Mouse (Mus musculus) heart, embryonic 15.5 days (tissue): ENCODE data around the gene Dlg2. TPM values are rescaled to one million over a fixed set of nuclear protein-coding genes. Genes with fewer than 3 reads are reported as not detected.
A peak's percentile ranks its signal among the peaks of the same experiment; 100 is the strongest.

Source experiments
- ATAC-seq: fragments of 200-750 bp; cut with Nextera tagmentation; replicated peaks from 2 replicates; pipeline ENCODE4 v1.8.0; 2017; ENCODE audit warnings: low read depth, moderate TSS enrichment; ENCODE audit not compliant: insufficient number of reproducible peaks, insufficient read depth, low FRiP score
- H3K27ac ChIP-seq: fragments of 300-500 bp; sonication (generic); 2 replicates; pipeline ENCODE4 v1.5.1; 2015; ENCODE audit warnings: mild to moderate bottlenecking, inconsistent platforms
- H3K27me3 ChIP-seq: fragments of 300-500 bp; sonication (generic); 2 replicates; pipeline ENCODE4 v1.6.1; 2015; ENCODE audit warnings: inconsistent platforms
- H3K36me3 ChIP-seq: fragments of 300-500 bp; sonication (generic); 2 replicates; pipeline ENCODE4 v1.6.1; 2015; ENCODE audit warnings: mild to moderate bottlenecking, inconsistent platforms
- H3K4me1 ChIP-seq: fragments of 300-500 bp; sonication (generic); replicated peaks from 2 replicates; pipeline ENCODE4 v1.6.1; 2015; ENCODE audit warnings: inconsistent platforms
- H3K4me2 ChIP-seq: fragments of 300-500 bp; sonication (generic); 2 replicates; pipeline ENCODE4 v1.6.1; 2015; ENCODE audit warnings: inconsistent platforms, mild to moderate bottlenecking, moderate library complexity
- H3K4me3 ChIP-seq: fragments of 300-500 bp; sonication (generic); 2 replicates; pipeline ENCODE4 v1.5.1; 2015; ENCODE audit warnings: mild to moderate bottlenecking, inconsistent platforms
- H3K9ac ChIP-seq: fragments of 300-500 bp; sonication (generic); 2 replicates; pipeline ENCODE4 v1.6.1; 2015; ENCODE audit warnings: mild to moderate bottlenecking, inconsistent platforms
- H3K9me3 ChIP-seq: fragments of 300-500 bp; sonication (generic); replicated peaks from 2 replicates; pipeline ENCODE4 v1.6.1; 2016; ENCODE audit warnings: inconsistent platforms
- WGBS: fragments of 180-500 bp; shearing (Covaris S2); methylation state at CpG from one replicate; pipeline ENCODE4 v1.1.7; 2015; ENCODE audit warnings: mixed read lengths; 5-methylcytosine and 5-hydroxymethylcytosine counted together
- polyA plus RNA-seq: library from polyadenylated mRNA; unstranded; fragments of >200 nt; fragmentation: Nextera tagmentation; extraction: Ambion mirVana; gene quantifications from 2 replicates; pipeline ENCODE4 v1.2.1, GENCODE M21; 2015

Dlg2 gene
- polyA plus RNA-seq, 1 experiment from 2014 or later = 6.3 TPM

GRCm38 (mm10) chr7:92392052-92392640 lies 1915.7 kb downstream of the Dlg2 start:
- 71% methylated on average over 6 of the region's 6 CpGs for WGBS

GRCm38 (mm10) chr7:92396783-92397182 lies 1920.3 kb downstream of the Dlg2 start:
- no peaks in the 10 kb centered on the region for H3K36me3 ChIP-seq
- ATAC-seq = no peak
- H3K27me3 ChIP-seq = no peaks in the 10 kb centered on the region
- H3K4me3 ChIP-seq = no peak overlapping the region
- no peak overlapping the region for H3K9ac ChIP-seq
- H3K27ac ChIP-seq = no peak overlapping the region
- WGBS = 83% methylated on average over 1 of the region's 1 CpGs
- H3K9me3 ChIP-seq = no peaks in the 10 kb centered on the region
- H3K4me2 ChIP-seq = no peak overlapping the region
- H3K4me1 ChIP-seq = no peaks in the 10 kb centered on the region

More at GRCm38 (mm10) chr7:92392052-92392640, 1915.7 kb downstream of the Dlg2 start:
- Histone ChIP-seq H3K9ac (no peak overlapping the region), H3K4me3 (no peak overlapping the region), H3K4me1 (no peaks in the 10 kb centered on the region), H3K4me2 (no peak overlapping the region), H3K9me3 (no peaks in the 10 kb centered on the region), H3K36me3 (no peaks in the 10 kb centered on the region), H3K27ac (no peak overlapping the region), H3K27me3 (no peaks in the 10 kb centered on the region)
- no peak for ATAC-seq

GRCm38 (mm10) chr7:92398841-92399240 lies 1922.4 kb downstream of the Dlg2 start:
- no peak overlapping the region for H3K9ac ChIP-seq
- H3K4me3 ChIP-seq = no peak overlapping the region
- 0 out of 2 replicates have a peak, but pooled peaks have one; percentile 31 for ATAC-seq
- WGBS = 88% methylated on average over 1 of the region's 1 CpGs
- no peak overlapping the region for H3K27ac ChIP-seq
- no peaks in the 10 kb centered on the region for H3K27me3 ChIP-seq
- no peaks in the 10 kb centered on the region for H3K4me1 ChIP-seq
- no peaks in the 10 kb centered on the region for H3K36me3 ChIP-seq
- H3K9me3 ChIP-seq = no peaks in the 10 kb centered on the region
- H3K4me2 ChIP-seq = no peak overlapping the region

DNA sequence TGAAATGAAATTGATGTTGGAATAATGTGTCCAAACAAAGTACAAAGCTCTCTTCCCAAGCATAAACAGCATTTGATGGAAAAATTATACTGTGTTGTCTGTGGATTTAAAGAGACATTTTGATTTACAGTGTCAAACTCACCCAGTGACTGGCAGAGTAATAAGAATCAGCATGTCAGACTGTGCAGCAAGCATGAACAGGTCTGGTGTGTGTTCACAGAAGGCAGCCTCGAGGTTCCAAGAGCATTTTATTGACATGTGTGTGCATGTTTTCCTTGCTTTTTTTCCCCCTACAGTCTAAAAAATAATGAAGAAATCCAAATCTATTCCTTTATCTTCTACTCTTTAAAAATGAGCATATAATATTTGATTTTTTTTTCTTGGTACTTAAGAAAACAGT lies 1924.1 kb downstream of the Dlg2 start:
- no peak overlapping the region for H3K4me2 ChIP-seq
- no peak overlapping the region for H3K27ac ChIP-seq
- no peaks in the 10 kb centered on the region for H3K36me3 ChIP-seq
- H3K4me3 ChIP-seq = no peak overlapping the region
- WGBS = 57% methylated on average over 1 of the region's 1 CpGs
- no peaks in the 10 kb centered on the region for H3K27me3 ChIP-seq
- H3K4me1 ChIP-seq = no peaks in the 10 kb centered on the region
- H3K9me3 ChIP-seq = no peaks in the 10 kb centered on the region
- no peak overlapping the region for H3K9ac ChIP-seq
- no peak for ATAC-seq

DNA sequence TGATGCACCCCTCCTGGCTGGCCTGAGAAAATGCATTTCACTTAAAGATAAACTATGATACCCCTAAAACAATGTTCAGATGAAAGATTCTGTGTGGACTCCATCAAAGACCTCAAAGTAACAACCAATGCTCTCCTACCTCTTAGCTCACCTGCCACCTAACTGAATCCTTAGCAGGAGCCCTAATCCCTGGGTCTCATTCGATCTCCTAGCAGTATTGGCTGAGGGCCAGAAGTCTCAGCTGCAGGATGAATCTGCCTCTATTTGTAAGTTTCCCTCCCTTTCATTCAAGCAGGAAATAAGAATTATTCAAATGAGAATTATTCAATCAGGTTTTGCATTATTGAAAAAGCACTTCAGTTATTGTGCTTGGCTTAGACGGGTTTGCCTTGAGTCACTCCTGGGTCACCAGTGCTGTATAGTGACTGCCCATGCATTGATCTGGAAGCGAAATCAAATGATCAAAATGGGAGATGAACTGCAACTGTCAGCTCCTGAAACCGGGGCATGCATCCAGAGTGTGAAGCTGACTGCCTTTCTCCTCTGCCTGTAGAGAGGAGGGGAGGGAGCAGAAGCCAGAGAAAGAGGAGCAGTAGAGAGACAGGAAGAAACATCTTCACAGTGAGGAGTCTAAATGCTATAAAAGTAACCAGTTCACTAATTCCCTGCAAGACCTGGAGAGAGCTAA lies 1924.7 kb downstream of the Dlg2 start:
- Histone ChIP-seq H3K4me3 (no peak overlapping the region), H3K27ac (no peak overlapping the region), H3K4me1 (no peaks in the 10 kb centered on the region), H3K9ac (no peak overlapping the region), H3K9me3 (no peaks in the 10 kb centered on the region), H3K36me3 (no peaks in the 10 kb centered on the region), H3K27me3 (no peaks in the 10 kb centered on the region), H3K4me2 (no peak overlapping the region)
- WGBS = 57% methylated on average over 4 of the region's 4 CpGs
- ATAC-seq = no peak

GRCm38 (mm10) chr7:92408479-92408878 lies 1932.0 kb downstream of the Dlg2 start:
- Histone ChIP-seq H3K27me3 (no peaks in the 10 kb centered on the region), H3K4me3 (no peak overlapping the region), H3K4me2 (no peak overlapping the region), H3K9me3 (no peaks in the 10 kb centered on the region), H3K4me1 (no peaks in the 10 kb centered on the region), H3K9ac (no peak overlapping the region), H3K27ac (no peak overlapping the region), H3K36me3 (no peaks in the 10 kb centered on the region)
- WGBS = 61% methylated on average over 5 of the region's 5 CpGs
- ATAC-seq = no peak

DNA sequence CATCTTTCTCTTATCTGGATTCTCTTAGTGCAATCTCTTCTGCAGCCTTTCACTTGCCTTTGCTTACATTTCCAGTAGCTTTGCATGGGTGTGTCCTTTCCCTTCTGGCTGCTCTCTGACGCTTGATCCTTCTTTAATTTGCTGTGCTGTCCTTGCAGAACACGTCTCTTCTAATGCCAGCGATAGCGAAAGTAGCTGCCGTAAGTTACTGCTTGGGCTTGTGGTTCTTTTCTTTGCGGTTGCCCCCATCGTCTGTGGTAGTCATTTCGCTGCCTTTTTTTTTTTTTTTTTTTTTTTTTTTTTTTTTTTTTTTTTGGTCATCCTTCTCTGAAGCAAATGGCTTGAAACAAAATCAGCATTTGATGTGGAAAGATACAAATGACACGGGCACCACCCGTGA lies 1944.0 kb downstream of the Dlg2 start:
- Histone ChIP-seq H3K27me3 (no peaks in the 10 kb centered on the region), H3K9ac (no peak overlapping the region), H3K4me2 (no peak overlapping the region), H3K36me3 (no peaks in the 10 kb centered on the region), H3K4me3 (no peak overlapping the region), H3K9me3 (no peaks in the 10 kb centered on the region), H3K27ac (no peak overlapping the region), H3K4me1 (no peaks in the 10 kb centered on the region)
- ATAC-seq = no peak
- WGBS = 68% methylated on average over 10 of the region's 10 CpGs

- no peak overlapping the region for H3K4me3 ChIP-seq
- H3K9me3 ChIP-seq = no peaks in the 10 kb centered on the region
- H3K4me1 ChIP-seq = no peaks in the 10 kb centered on the region
- H3K4me2 ChIP-seq = no peak overlapping the region
- no peak overlapping the region for H3K9ac ChIP-seq
- 86% methylated on average over 3 of the region's 3 CpGs for WGBS
- H3K36me3 ChIP-seq = no peaks in the 10 kb centered on the region
- no peaks in the 10 kb centered on the region for H3K27me3 ChIP-seq
- no peak overlapping the region for H3K27ac ChIP-seq
- no peak for ATAC-seq
Observed at GRCm38 (mm10) chr7:92423017-92423416, 1946.5 kb downstream of the Dlg2 start.

- H3K9me3 ChIP-seq = no peaks in the 10 kb centered on the region
- 77% methylated on average over 3 of the region's 3 CpGs for WGBS
- H3K4me2 ChIP-seq = no peak overlapping the region
- no peak overlapping the region for H3K4me3 ChIP-seq
- no peaks in the 10 kb centered on the region for H3K36me3 ChIP-seq
- H3K27ac ChIP-seq = no peak overlapping the region
- ATAC-seq = no peak
- no peak overlapping the region for H3K9ac ChIP-seq
- H3K4me1 ChIP-seq = peaks cover 4% of the 10 kb centered on the region; the same call in 1 of the 2 replicates
- H3K27me3 ChIP-seq = no peaks in the 10 kb centered on the region
Observed at GRCm38 (mm10) chr7:92424703-92425102, 1948.2 kb downstream of the Dlg2 start.

GRCm38 (mm10) chr7:92427280-92427679 lies 1950.8 kb downstream of the Dlg2 start:
- H3K9me3 ChIP-seq = no peaks in the 10 kb centered on the region
- no peak overlapping the region for H3K9ac ChIP-seq
- H3K27ac ChIP-seq = no peak overlapping the region
- WGBS = 66% methylated on average over 4 of the region's 4 CpGs
- H3K4me1 ChIP-seq = peaks cover 4% of the 10 kb centered on the region; the same call in 1 of the 2 replicates
- no peaks in the 10 kb centered on the region for H3K36me3 ChIP-seq
- ATAC-seq = no peak
- H3K4me2 ChIP-seq = no peak overlapping the region
- H3K4me3 ChIP-seq = no peak overlapping the region
- no peaks in the 10 kb centered on the region for H3K27me3 ChIP-seq

DNA sequence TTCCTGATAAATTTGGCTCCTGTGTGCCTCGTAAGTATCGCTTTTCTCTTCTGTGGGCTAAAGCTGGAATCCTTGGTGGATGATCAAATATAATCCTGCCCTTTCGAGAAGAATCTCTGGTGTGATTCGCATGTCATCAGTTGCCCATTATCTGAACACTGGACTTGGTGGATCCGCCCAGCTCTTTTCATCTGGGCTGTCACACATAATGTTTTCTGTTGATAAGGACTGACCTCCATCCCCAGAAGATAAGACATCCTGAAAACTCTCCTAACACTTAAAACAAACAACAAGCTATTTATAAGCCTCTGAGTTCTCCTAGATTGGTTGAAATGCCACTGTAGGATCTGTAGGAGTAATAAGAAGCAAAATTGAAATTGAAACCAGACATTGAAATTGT lies 1952.2 kb downstream of the Dlg2 start:
- Histone ChIP-seq H3K9ac (no peak overlapping the region), H3K9me3 (no peaks in the 10 kb centered on the region), H3K4me2 (no peak overlapping the region), H3K4me1 (peaks cover 4% of the 10 kb centered on the region; the same call in 1 of the 2 replicates), H3K27me3 (no peaks in the 10 kb centered on the region), H3K36me3 (no peaks in the 10 kb centered on the region), H3K4me3 (no peak overlapping the region), H3K27ac (no peak overlapping the region)
- WGBS = 24% methylated on average over 5 of the region's 5 CpGs
- no peak for ATAC-seq

- H3K27me3 ChIP-seq = no peaks in the 10 kb centered on the region
- H3K4me2 ChIP-seq = no peak overlapping the region
- H3K4me1 ChIP-seq = peaks cover 4% of the 10 kb centered on the region; the same call in 1 of the 2 replicates
- H3K27ac ChIP-seq = no peak overlapping the region
- H3K36me3 ChIP-seq = no peaks in the 10 kb centered on the region
- H3K9ac ChIP-seq = no peak overlapping the region
- WGBS = 48% methylated on average over 2 of the region's 2 CpGs
- no peak for ATAC-seq
- no peaks in the 10 kb centered on the region for H3K9me3 ChIP-seq
- H3K4me3 ChIP-seq = no peak overlapping the region
Observed at GRCm38 (mm10) chr7:92430254-92430653, 1953.8 kb downstream of the Dlg2 start.
